Mouse (Mus musculus): Measurements from ENCODE around the gene Mettl24. TPM values are rescaled to one million over a fixed set of nuclear protein-coding genes. Genes with fewer than 3 reads are reported as not detected.

Mettl24 gene
- polyA plus RNA-seq, 1 experiment from 2014 or later, result 0.83 TPM

DNA sequence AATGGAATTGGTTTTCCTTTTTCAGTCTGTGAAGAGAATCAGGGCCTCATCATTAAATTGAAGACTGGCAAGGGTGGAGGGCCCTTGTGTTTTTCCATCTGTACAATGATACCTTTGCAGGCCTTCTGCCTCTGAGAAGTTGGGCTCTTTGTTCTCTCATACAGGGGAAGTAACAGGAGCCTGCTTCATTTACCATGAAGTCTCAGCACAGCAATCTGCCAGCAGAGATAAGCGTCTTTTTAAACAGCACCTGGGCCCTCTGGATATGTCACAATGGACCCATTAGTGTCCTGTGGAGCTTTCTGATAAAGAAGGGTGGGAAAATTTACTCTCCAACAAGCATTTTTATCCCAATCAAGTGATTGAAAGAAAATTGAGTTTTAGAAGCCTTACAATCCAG, 5.8 kb downstream of the Mettl24 start:
- H3K9me3 ChIP-seq (ENCODE audit: control insufficient read depth, low read length), result no peaks in the 10 kb centered on the region
- H3K27me3 ChIP-seq (ENCODE audit: control insufficient read depth, insufficient read depth, low read length), result no peaks in the 10 kb centered on the region
- H3K4me2 ChIP-seq (ENCODE audit: low read depth, low read length), result no peak overlapping the region
- no peak overlapping the region for H3K27ac ChIP-seq (ENCODE audit: low read depth, low read length)
- no peak for ATAC-seq (ENCODE audit: low read depth)
- H3K4me3 ChIP-seq (ENCODE audit: low read depth, low read length), result no peak overlapping the region
- WGBS, result 29% methylated on average over 1 of the region's 1 CpGs
- H3K4me1 ChIP-seq (ENCODE audit: control insufficient read depth, insufficient read depth, low read length), result no peaks in the 10 kb centered on the region
- no peaks in the 10 kb centered on the region for H3K36me3 ChIP-seq (ENCODE audit: control insufficient read depth, insufficient read depth, low read length)
- no peak overlapping the region for H3K9ac ChIP-seq (replicated peaks; ENCODE audit: low read depth, low read length)

DNA sequence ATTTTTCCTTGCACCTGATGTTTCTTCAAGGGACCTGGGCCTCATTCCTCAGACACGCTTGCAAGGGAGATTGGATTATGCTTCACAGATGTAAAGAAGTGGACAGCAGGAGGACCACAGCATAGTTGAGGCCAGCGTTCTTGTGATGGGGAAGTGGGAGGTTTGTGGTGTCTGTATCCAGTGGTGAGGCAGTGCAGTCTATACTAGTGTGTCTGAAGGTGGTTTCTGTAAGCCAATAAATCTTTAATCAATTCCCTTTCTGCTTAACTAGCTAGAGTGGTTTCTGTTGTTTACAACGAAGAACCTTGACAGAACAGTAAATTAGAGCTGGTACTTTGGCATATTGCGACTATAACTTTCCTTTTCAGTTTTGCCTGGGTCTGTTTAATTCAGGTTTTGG, 15.6 kb downstream of the Mettl24 start:
- H3K4me2 ChIP-seq (ENCODE audit: low read depth, low read length), result no peak overlapping the region
- ATAC-seq (ENCODE audit: low read depth), result peak; percentile 69; the same call in 1 of the 2 replicates
- no peaks in the 10 kb centered on the region for H3K9me3 ChIP-seq (ENCODE audit: control insufficient read depth, low read length)
- H3K4me3 ChIP-seq (ENCODE audit: low read depth, low read length), result no peak overlapping the region
- H3K36me3 ChIP-seq (ENCODE audit: control insufficient read depth, insufficient read depth, low read length), result no peaks in the 10 kb centered on the region
- no peaks in the 10 kb centered on the region for H3K27me3 ChIP-seq (ENCODE audit: control insufficient read depth, insufficient read depth, low read length)
- 67% methylated on average over 4 of the region's 4 CpGs for WGBS
- no peak overlapping the region for H3K9ac ChIP-seq (replicated peaks; ENCODE audit: low read depth, low read length)
- no peak overlapping the region for H3K27ac ChIP-seq (ENCODE audit: low read depth, low read length)
- no peaks in the 10 kb centered on the region for H3K4me1 ChIP-seq (ENCODE audit: control insufficient read depth, insufficient read depth, low read length)

DNA sequence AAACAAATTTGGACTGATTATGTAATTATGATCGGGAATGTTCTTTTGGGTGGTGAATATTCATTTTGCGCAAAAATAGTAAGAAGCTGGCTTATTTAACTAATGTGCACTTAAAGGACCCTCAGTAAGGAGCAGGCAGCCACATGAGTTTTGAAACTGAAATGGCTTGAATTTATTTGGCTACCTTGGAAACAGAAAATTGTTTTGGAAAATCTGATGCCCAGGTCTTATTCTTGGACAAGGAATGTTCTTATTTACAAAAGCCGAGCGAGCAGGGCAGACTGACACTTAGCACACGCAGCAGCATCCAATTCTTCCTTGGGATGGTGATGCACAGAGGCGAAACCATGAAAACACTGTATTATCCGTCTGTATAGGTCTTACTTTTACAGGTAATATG, 28.0 kb downstream of the Mettl24 start:
- Histone ChIP-seq H3K4me3 (ENCODE audit: low read depth, low read length) (no peak overlapping the region), H3K9ac (replicated peaks; ENCODE audit: low read depth, low read length) (no peak overlapping the region), H3K4me2 (ENCODE audit: low read depth, low read length) (no peak overlapping the region), H3K4me1 (ENCODE audit: control insufficient read depth, insufficient read depth, low read length) (no peaks in the 10 kb centered on the region), H3K27me3 (ENCODE audit: control insufficient read depth, insufficient read depth, low read length) (no peaks in the 10 kb centered on the region), H3K9me3 (ENCODE audit: control insufficient read depth, low read length) (no peaks in the 10 kb centered on the region), H3K36me3 (ENCODE audit: control insufficient read depth, insufficient read depth, low read length) (no peaks in the 10 kb centered on the region), H3K27ac (ENCODE audit: low read depth, low read length) (no peak overlapping the region)
- WGBS, result 88% methylated on average over 7 of the region's 7 CpGs
- no peak for ATAC-seq (ENCODE audit: low read depth)

DNA sequence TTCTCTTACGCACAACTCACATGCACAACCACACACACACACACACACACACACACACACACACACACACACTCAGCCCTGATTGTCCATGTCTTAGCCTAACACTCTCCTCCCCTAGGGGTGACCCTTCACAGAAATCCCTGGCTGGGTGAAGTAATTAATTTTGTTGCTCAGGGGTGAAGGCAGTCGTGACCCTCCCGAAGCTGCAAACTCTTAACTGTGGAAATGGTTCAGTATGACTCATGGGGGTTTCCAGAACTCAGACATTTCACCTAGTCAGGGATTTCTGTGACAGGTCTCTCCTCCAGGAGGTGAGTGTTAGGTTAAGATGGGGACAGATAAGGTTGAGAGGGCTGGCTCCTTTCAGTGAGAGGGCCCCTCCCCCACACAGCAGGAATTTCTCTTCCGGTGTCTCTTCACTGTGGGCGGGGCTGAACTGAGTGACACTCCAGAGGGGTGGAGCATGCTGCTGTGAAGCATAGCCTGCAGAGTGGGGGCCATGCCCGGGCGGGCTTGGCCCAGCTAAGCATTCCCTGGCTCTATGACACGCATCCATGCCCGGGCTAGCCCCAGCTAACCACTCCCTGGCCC, 30.0 kb downstream of the Mettl24 start:
- no peaks in the 10 kb centered on the region for H3K9me3 ChIP-seq (ENCODE audit: control insufficient read depth, low read length)
- H3K4me1 ChIP-seq (ENCODE audit: control insufficient read depth, insufficient read depth, low read length), result no peaks in the 10 kb centered on the region
- 37% methylated on average over 9 of the region's 9 CpGs for WGBS
- no peak overlapping the region for H3K27ac ChIP-seq (ENCODE audit: low read depth, low read length)
- peak; percentile 72 for ATAC-seq (ENCODE audit: low read depth)
- H3K9ac ChIP-seq (replicated peaks; ENCODE audit: low read depth, low read length), result no peak overlapping the region
- no peaks in the 10 kb centered on the region for H3K27me3 ChIP-seq (ENCODE audit: control insufficient read depth, insufficient read depth, low read length)
- no peak overlapping the region for H3K4me3 ChIP-seq (ENCODE audit: low read depth, low read length)
- H3K36me3 ChIP-seq (ENCODE audit: control insufficient read depth, insufficient read depth, low read length), result no peaks in the 10 kb centered on the region
- H3K4me2 ChIP-seq (ENCODE audit: low read depth, low read length), result no peak overlapping the region

DNA sequence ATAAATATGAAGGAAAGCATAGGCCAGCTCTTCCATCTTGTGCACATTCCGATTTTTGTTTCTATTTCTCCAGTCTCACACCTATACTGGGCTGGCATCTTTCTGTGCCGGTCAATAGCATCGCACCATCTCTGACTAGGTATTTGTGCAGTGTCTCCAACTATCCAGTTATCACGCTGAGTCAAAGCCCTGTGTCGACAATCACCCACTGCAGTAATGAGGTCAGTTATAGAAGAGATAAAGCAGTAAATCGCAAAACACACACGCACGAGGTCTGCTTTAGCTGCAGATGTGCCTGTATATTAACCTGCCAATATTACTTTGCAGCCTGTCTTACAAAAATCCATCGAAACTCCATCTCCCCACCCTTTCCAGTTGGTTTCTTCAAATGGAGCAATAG, 30.7 kb downstream of the Mettl24 start:
- no peaks in the 10 kb centered on the region for H3K36me3 ChIP-seq (ENCODE audit: control insufficient read depth, insufficient read depth, low read length)
- H3K9ac ChIP-seq (replicated peaks; ENCODE audit: low read depth, low read length), result no peak overlapping the region
- no peak overlapping the region for H3K4me2 ChIP-seq (ENCODE audit: low read depth, low read length)
- WGBS, result 79% methylated on average over 9 of the region's 9 CpGs
- peak; percentile 52; the same call in 1 of the 2 replicates for ATAC-seq (ENCODE audit: low read depth)
- H3K9me3 ChIP-seq (ENCODE audit: control insufficient read depth, low read length), result no peaks in the 10 kb centered on the region
- no peaks in the 10 kb centered on the region for H3K27me3 ChIP-seq (ENCODE audit: control insufficient read depth, insufficient read depth, low read length)
- H3K27ac ChIP-seq (ENCODE audit: low read depth, low read length), result no peak overlapping the region
- H3K4me1 ChIP-seq (ENCODE audit: control insufficient read depth, insufficient read depth, low read length), result no peaks in the 10 kb centered on the region
- no peak overlapping the region for H3K4me3 ChIP-seq (ENCODE audit: low read depth, low read length)

DNA sequence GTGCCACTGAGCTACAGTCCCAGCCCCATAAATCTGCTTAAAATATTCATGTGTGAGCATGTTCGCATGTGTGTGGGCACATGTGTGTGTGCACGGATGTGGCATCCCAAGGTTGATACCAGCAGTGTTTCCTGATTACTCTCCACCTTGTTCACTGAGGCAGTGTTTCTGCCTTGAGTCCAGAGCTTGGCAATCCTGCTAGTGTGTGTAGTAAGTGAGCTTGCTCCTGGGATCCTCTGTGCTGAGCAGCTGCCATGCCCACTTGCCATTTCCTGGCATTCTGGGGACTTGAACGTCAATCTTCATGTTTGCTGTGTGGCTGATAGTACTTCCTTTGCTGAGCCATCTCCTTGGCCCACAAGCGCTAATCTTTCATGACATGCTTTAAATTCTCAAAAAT, 32.1 kb downstream of the Mettl24 start:
- no peak overlapping the region for H3K4me3 ChIP-seq (ENCODE audit: low read depth, low read length)
- H3K27me3 ChIP-seq (ENCODE audit: control insufficient read depth, insufficient read depth, low read length), result no peaks in the 10 kb centered on the region
- no peaks in the 10 kb centered on the region for H3K4me1 ChIP-seq (ENCODE audit: control insufficient read depth, insufficient read depth, low read length)
- no peak overlapping the region for H3K4me2 ChIP-seq (ENCODE audit: low read depth, low read length)
- no peak overlapping the region for H3K9ac ChIP-seq (replicated peaks; ENCODE audit: low read depth, low read length)
- H3K36me3 ChIP-seq (ENCODE audit: control insufficient read depth, insufficient read depth, low read length), result no peaks in the 10 kb centered on the region
- 92% methylated on average over 4 of the region's 4 CpGs for WGBS
- H3K27ac ChIP-seq (ENCODE audit: low read depth, low read length), result no peak overlapping the region
- H3K9me3 ChIP-seq (ENCODE audit: control insufficient read depth, low read length), result no peaks in the 10 kb centered on the region
- no peak for ATAC-seq (ENCODE audit: low read depth)

DNA sequence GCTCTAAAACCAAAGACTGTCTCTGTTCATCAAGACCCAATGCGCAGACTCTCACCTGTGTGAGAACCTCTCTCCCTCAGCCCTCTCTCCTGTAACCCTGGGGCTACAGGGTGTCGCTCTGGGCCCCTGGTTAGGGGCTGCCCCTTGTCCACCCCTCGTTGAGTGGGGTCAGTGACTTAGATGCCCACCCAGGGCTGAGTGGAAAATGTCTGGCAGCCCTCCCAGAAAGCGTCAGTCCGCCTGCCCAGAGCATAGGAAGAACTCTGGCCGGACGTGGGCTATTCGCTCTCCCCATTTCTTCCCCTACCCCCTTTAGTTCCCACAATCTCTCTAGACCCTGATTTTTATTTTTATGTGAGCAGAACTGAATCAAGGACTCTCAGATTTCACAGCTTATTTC, 33.2 kb downstream of the Mettl24 start:
- no peaks in the 10 kb centered on the region for H3K27me3 ChIP-seq (ENCODE audit: control insufficient read depth, insufficient read depth, low read length)
- no peak overlapping the region for H3K4me3 ChIP-seq (ENCODE audit: low read depth, low read length)
- no peak overlapping the region for H3K27ac ChIP-seq (ENCODE audit: low read depth, low read length)
- WGBS, result 82% methylated on average over 8 of the region's 8 CpGs
- H3K4me2 ChIP-seq (ENCODE audit: low read depth, low read length), result no peak overlapping the region
- no peak overlapping the region for H3K9ac ChIP-seq (replicated peaks; ENCODE audit: low read depth, low read length)
- ATAC-seq (ENCODE audit: low read depth), result no peak
- no peaks in the 10 kb centered on the region for H3K4me1 ChIP-seq (ENCODE audit: control insufficient read depth, insufficient read depth, low read length)
- no peaks in the 10 kb centered on the region for H3K36me3 ChIP-seq (ENCODE audit: control insufficient read depth, insufficient read depth, low read length)
- no peaks in the 10 kb centered on the region for H3K9me3 ChIP-seq (ENCODE audit: control insufficient read depth, low read length)

DNA sequence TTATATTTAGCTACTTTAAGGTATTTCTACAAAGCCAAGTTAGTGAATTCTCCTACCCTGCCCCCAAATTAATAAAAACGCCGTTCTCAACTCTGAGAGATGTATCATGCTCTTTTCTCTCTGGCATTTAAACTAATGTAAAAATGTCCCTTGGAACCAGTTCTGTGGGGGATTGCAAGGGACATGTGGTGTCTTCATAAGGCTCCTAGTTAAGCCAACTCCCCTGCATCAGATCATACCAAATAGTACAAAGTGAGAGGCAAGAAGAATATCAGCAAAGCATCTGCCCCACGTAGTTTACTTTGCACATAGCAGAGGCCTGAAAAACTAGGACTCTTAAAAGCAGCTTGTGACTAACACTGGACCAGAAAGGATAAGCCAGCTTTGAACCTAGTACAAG, 33.6 kb downstream of the Mettl24 start:
- H3K4me3 ChIP-seq (ENCODE audit: low read depth, low read length), result no peak overlapping the region
- H3K36me3 ChIP-seq (ENCODE audit: control insufficient read depth, insufficient read depth, low read length), result no peaks in the 10 kb centered on the region
- H3K4me2 ChIP-seq (ENCODE audit: low read depth, low read length), result no peak overlapping the region
- no peak overlapping the region for H3K27ac ChIP-seq (ENCODE audit: low read depth, low read length)
- no peaks in the 10 kb centered on the region for H3K4me1 ChIP-seq (ENCODE audit: control insufficient read depth, insufficient read depth, low read length)
- H3K27me3 ChIP-seq (ENCODE audit: control insufficient read depth, insufficient read depth, low read length), result no peaks in the 10 kb centered on the region
- no peak overlapping the region for H3K9ac ChIP-seq (replicated peaks; ENCODE audit: low read depth, low read length)
- ATAC-seq (ENCODE audit: low read depth), result no peak
- no peaks in the 10 kb centered on the region for H3K9me3 ChIP-seq (ENCODE audit: control insufficient read depth, low read length)
- WGBS, result 90% methylated on average over 3 of the region's 3 CpGs

DNA sequence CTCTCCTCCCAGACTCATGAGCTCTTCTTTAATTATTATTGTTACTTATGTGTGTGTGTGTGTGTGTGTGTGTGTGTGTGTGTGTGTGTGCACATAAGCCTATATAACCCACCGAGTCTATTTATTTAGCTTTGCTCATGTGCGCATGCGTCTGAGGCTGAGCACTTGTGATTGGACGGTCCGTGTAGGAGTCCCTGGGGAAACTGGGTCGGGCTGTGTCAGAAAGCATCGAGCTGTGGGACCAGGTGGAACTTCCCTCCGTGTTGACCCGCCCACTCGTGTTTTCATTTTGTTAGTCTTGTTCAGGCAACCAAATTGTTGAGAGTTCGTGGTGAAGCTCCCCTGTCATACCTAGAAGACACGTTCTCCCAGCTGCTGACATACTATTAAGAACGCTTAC, 35.3 kb downstream of the Mettl24 start:
- no peaks in the 10 kb centered on the region for H3K4me1 ChIP-seq (ENCODE audit: control insufficient read depth, insufficient read depth, low read length)
- H3K4me2 ChIP-seq (ENCODE audit: low read depth, low read length), result no peak overlapping the region
- no peak overlapping the region for H3K4me3 ChIP-seq (ENCODE audit: low read depth, low read length)
- H3K27ac ChIP-seq (ENCODE audit: low read depth, low read length), result no peak overlapping the region
- ATAC-seq (ENCODE audit: low read depth), result no peak
- no peaks in the 10 kb centered on the region for H3K27me3 ChIP-seq (ENCODE audit: control insufficient read depth, insufficient read depth, low read length)
- 89% methylated on average over 13 of the region's 13 CpGs for WGBS
- no peak overlapping the region for H3K9ac ChIP-seq (replicated peaks; ENCODE audit: low read depth, low read length)
- no peaks in the 10 kb centered on the region for H3K36me3 ChIP-seq (ENCODE audit: control insufficient read depth, insufficient read depth, low read length)
- no peaks in the 10 kb centered on the region for H3K9me3 ChIP-seq (ENCODE audit: control insufficient read depth, low read length)
